Mouse (Mus musculus): ENCODE data around the gene Lrp1. TPM values are rescaled to one million over a fixed set of nuclear protein-coding genes. Genes with fewer than 3 reads are reported as not detected.

Gene Lrp1
- total and polyA plus RNA-seq, 3 experiments = 3.1 to 51.2 (median 11.8) TPM

DNA sequence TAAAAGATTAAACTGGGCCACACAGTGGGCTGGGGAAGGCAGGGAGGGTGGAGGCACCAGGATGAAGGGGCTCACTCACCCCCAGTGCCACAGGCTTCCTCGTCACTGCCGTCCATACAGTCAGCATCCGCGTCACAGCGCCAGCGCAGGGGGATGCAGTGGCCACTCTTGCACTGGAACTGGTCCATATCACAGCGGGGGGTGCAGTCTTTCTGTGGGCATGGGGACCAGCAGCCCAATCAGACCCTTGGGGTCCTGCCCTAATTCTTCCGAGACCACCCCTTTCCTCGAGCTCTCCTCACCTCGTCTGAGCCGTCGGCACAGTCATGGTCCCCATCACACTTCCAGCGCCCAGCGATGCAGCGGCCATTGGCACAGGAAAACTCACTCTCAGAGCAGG is 72.7 kb downstream of the Lrp1 start:
- Histone ChIP-seq H3K4me3 (replicated peaks in 1 of 3; ENCODE audit: low read depth in 2 of 3, low read length in 2 of 3, poor library complexity in 1 of 3) (no peak overlapping the region), H3K27me3 (replicated peaks) (no peaks in the 10 kb centered on the region), H3K79me2 (replicated peaks; ENCODE audit: control insufficient read depth, extremely low read depth, insufficient read depth, poor library complexity, severe bottlenecking) (no peaks in the 10 kb centered on the region), H3K27ac (ENCODE audit: insufficient read depth, low read depth) (no peak overlapping the region), H3K9me3 (replicated peaks; ENCODE audit: low read length) (no peaks in the 10 kb centered on the region), H3K4me2 (ENCODE audit: insufficient read depth, low read depth, poor library complexity, severe bottlenecking) (no peak overlapping the region), H3K9ac (ENCODE audit: insufficient read depth, low read depth) (no peak overlapping the region), H3K36me3 (replicated peaks in 1 of 2; ENCODE audit: control insufficient read depth in 1 of 2, insufficient read depth in 1 of 2, low read length in 1 of 2) (peaks cover 88 to 91% of the 10 kb centered on the region in 2 experiments), H3K4me1 (ENCODE audit: control insufficient read depth in 1 of 2, insufficient read depth in 2 of 2) (no peaks in the 10 kb centered on the region)
- in situ Hi-C loops (cut with MboI; ENCODE audit: low pct_ligation_motif_present, low pct_unique_long_range_greater_than_20kb, low sequenced_read_pairs) (no loop called here), dilution Hi-C loops (cut with MboI; ENCODE audit: extremely low pct_ligation_motif_present, extremely low pct_unique_long_range_greater_than_20kb, low sequenced_read_pairs) (no loop called here)
- DNase-seq (ENCODE audit: extremely low read depth) = no peak
- TF ChIP-seq ZC3H11A (IDR thresholded peaks at IDR 0.05; ENCODE audit: low read depth, low read length) = no peak

DNA sequence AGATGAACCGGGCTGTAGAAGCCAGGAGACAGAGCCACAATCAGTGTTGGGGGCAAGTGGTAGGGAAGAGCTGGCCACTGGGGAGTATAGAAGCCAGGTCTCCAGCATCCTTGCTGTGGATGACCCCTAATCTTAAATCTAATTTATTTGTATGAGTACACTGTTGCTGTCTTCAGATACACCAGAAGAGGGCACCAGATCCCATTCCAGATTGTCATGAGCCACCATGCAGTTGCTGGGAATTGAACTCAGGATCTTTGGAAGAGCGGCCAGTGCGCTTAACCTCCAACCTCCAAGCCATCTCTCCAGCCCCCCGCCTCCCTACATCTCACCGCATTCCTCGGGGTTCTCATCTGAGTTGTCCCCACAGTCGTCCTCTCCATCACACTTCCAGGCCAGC is 74.4 kb downstream of the Lrp1 start:
- Histone ChIP-seq H3K79me2 (replicated peaks; ENCODE audit: control insufficient read depth, extremely low read depth, insufficient read depth, poor library complexity, severe bottlenecking) (no peaks in the 10 kb centered on the region), H3K27ac (ENCODE audit: insufficient read depth, low read depth) (no peak overlapping the region), H3K4me3 (replicated peaks in 1 of 3; ENCODE audit: low read depth in 2 of 3, low read length in 2 of 3, poor library complexity in 1 of 3) (no peak overlapping the region), H3K27me3 (replicated peaks) (no peaks in the 10 kb centered on the region), H3K36me3 (replicated peaks in 1 of 2; ENCODE audit: control insufficient read depth in 1 of 2, insufficient read depth in 1 of 2, low read length in 1 of 2) (peaks cover 84 to 91% of the 10 kb centered on the region in 2 experiments), H3K9me3 (replicated peaks; ENCODE audit: low read length) (no peaks in the 10 kb centered on the region), H3K4me2 (ENCODE audit: insufficient read depth, low read depth, poor library complexity, severe bottlenecking) (no peak overlapping the region), H3K4me1 (ENCODE audit: control insufficient read depth in 1 of 2, insufficient read depth in 2 of 2) (no peaks in the 10 kb centered on the region), H3K9ac (ENCODE audit: insufficient read depth, low read depth) (no peak overlapping the region)
- TF ChIP-seq CTCF (conservative IDR thresholded peaks at IDR 0.05 in 1 of 2, IDR thresholded peaks at IDR 0.05 in 1 of 2; ENCODE audit: low read depth in 2 of 2, low read length in 2 of 2) (peak; percentile 45 to 48), BHLHE40 (IDR thresholded peaks at IDR 0.05; ENCODE audit: low read depth, low read length) (no peak), RAD21 (IDR thresholded peaks at IDR 0.05; ENCODE audit: low read depth, low read length) (peak; percentile 4; the same call in 1 of the 2 replicates)
- dilution Hi-C loops (cut with MboI; ENCODE audit: extremely low pct_ligation_motif_present, extremely low pct_unique_long_range_greater_than_20kb, low sequenced_read_pairs) (no loop called here), in situ Hi-C loops (cut with MboI; ENCODE audit: low pct_ligation_motif_present, low pct_unique_long_range_greater_than_20kb, low sequenced_read_pairs) (no loop called here)
- no peak for DNase-seq (ENCODE audit: extremely low read depth)

DNA sequence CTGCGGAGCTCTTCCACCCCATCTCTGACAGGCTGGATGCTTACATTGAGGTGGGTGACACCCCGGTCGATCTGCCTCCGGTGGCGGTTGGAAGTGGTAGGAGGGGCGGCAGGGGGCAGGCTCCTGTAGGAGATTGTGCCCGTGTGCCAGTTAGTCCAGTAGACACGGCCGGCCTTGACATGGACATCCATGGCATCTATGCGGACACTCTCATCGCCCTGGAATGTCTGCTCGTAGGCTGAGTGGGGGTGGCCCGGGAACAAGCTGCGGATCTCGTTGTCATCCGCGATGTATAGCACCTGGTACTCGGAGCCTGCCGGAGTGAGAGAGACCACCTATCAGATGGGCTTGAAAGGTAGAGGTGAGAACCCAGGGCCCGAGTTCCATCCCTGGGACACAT is 76.6 kb downstream of the Lrp1 start:
- Histone ChIP-seq H3K27me3 (replicated peaks) (no peaks in the 10 kb centered on the region), H3K9me3 (replicated peaks; ENCODE audit: low read length) (no peaks in the 10 kb centered on the region), H3K79me2 (replicated peaks; ENCODE audit: control insufficient read depth, extremely low read depth, insufficient read depth, poor library complexity, severe bottlenecking) (no peaks in the 10 kb centered on the region), H3K36me3 (replicated peaks in 1 of 2; ENCODE audit: control insufficient read depth in 1 of 2, insufficient read depth in 1 of 2, low read length in 1 of 2) (peaks cover 76 to 87% of the 10 kb centered on the region in 2 experiments), H3K27ac (ENCODE audit: insufficient read depth, low read depth) (no peak overlapping the region), H3K4me2 (ENCODE audit: insufficient read depth, low read depth, poor library complexity, severe bottlenecking) (no peak overlapping the region), H3K4me1 (ENCODE audit: control insufficient read depth in 1 of 2, insufficient read depth in 2 of 2) (no peaks in the 10 kb centered on the region), H3K9ac (ENCODE audit: insufficient read depth, low read depth) (no peak overlapping the region), H3K4me3 (replicated peaks in 1 of 3; ENCODE audit: low read depth in 2 of 3, low read length in 2 of 3, poor library complexity in 1 of 3) (no peak overlapping the region)
- dilution Hi-C loops (cut with MboI; ENCODE audit: extremely low pct_ligation_motif_present, extremely low pct_unique_long_range_greater_than_20kb, low sequenced_read_pairs) = no loop called here
- in situ Hi-C loops (cut with MboI; ENCODE audit: low pct_ligation_motif_present, low pct_unique_long_range_greater_than_20kb, low sequenced_read_pairs) = loop anchor here (5.0 kb wide), 1 partner anchor 37 kb away; no protein-coding TSS in a partner anchor
- DNase-seq (ENCODE audit: extremely low read depth) = no peak
- no peak for TF ChIP-seq USF2 (conservative IDR thresholded peaks at IDR 0.05; ENCODE audit: low read depth, low read length)

DNA sequence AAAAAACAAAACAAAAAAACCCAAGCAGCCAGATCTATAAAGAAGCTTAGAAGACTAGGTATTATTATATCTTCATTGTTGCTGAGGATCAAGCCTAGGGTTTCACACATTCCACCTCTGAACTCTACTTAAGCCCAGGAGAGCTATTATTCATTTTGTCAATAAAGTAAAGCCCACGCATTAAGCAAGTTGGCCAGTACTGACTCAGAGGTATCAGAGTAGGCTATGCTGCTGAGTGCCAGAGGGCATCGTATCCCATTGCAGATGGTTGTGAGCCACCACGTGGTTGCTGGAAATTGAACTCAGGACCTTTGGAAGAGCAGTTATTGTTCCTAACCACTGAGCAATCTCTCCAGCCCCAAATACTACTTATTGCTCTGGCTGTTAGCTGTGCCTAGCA is 77.0 kb downstream of the Lrp1 start:
- Histone ChIP-seq H3K4me2 (ENCODE audit: insufficient read depth, low read depth, poor library complexity, severe bottlenecking) (no peak overlapping the region), H3K27ac (ENCODE audit: insufficient read depth, low read depth) (no peak overlapping the region), H3K4me1 (ENCODE audit: control insufficient read depth in 1 of 2, insufficient read depth in 2 of 2) (no peaks in the 10 kb centered on the region), H3K9me3 (replicated peaks; ENCODE audit: low read length) (no peaks in the 10 kb centered on the region), H3K27me3 (replicated peaks) (no peaks in the 10 kb centered on the region), H3K79me2 (replicated peaks; ENCODE audit: control insufficient read depth, extremely low read depth, insufficient read depth, poor library complexity, severe bottlenecking) (no peaks in the 10 kb centered on the region), H3K9ac (ENCODE audit: insufficient read depth, low read depth) (no peak overlapping the region), H3K36me3 (replicated peaks in 1 of 2; ENCODE audit: control insufficient read depth in 1 of 2, insufficient read depth in 1 of 2, low read length in 1 of 2) (peaks cover 75 to 86% of the 10 kb centered on the region in 2 experiments), H3K4me3 (replicated peaks in 1 of 3; ENCODE audit: low read depth in 2 of 3, low read length in 2 of 3, poor library complexity in 1 of 3) (no peak overlapping the region)
- TF ChIP-seq TBP (conservative IDR thresholded peaks at IDR 0.05; ENCODE audit: low read depth, low read length) (no peak), MXI1 (IDR thresholded peaks at IDR 0.05; ENCODE audit: low read depth, low read length) (no peak), SMC3 (IDR thresholded peaks at IDR 0.05; ENCODE audit: low read depth, low read length) (no peak), CHD2 (IDR thresholded peaks at IDR 0.05; ENCODE audit: low read length) (no peak), JUND (conservative IDR thresholded peaks at IDR 0.05; ENCODE audit: low read depth, low read length) (no peak)
- dilution Hi-C loops (cut with MboI; ENCODE audit: extremely low pct_ligation_motif_present, extremely low pct_unique_long_range_greater_than_20kb, low sequenced_read_pairs) (no loop called here), in situ Hi-C loops (cut with MboI; ENCODE audit: low pct_ligation_motif_present, low pct_unique_long_range_greater_than_20kb, low sequenced_read_pairs) (loop anchor here (5.0 kb wide), 1 partner anchor 37 kb away; no protein-coding TSS in a partner anchor)
- no peak for DNase-seq (ENCODE audit: extremely low read depth)
